Mouse (Mus musculus) C2C12 (cell line): Measurements from ENCODE around the gene Nprl2. TPM values are rescaled to one million over a fixed set of nuclear protein-coding genes. Genes with fewer than 3 reads are reported as not detected.
A peak's percentile ranks its signal among the peaks of the same experiment; 100 is the strongest.

Source experiments
- H3K27me3 ChIP-seq: one replicate; pipeline ENCODE4 v1.6.1; 2011; ENCODE audit not compliant: control insufficient read depth, insufficient read depth, insufficient read length
- H3K36me3 ChIP-seq: one replicate; pipeline ENCODE4 v1.6.1; 2011; ENCODE audit not compliant: control insufficient read depth, insufficient read depth
- H3K4me3 ChIP-seq: one replicate; pipeline ENCODE4 v1.5.1; 2011; ENCODE audit warnings: mild to moderate bottlenecking, control low read depth; ENCODE audit not compliant: poor library complexity, insufficient read depth, severe bottlenecking
- H3K79me2 ChIP-seq: one replicate; pipeline ENCODE4 v1.6.1; 2011; ENCODE audit not compliant: control insufficient read depth, insufficient read depth
- H3K79me3 ChIP-seq: one replicate; pipeline ENCODE4 v1.6.1; 2011; ENCODE audit warnings: low read depth, control low read depth
- H3ac ChIP-seq: one replicate; pipeline ENCODE3; 2011; ENCODE audit warnings: low read depth; ENCODE audit not compliant: control insufficient read depth, insufficient read length
- CEBPB ChIP-seq: IDR thresholded peaks from one replicate; pipeline ENCODE4 v1.6.1; 2011; ENCODE audit warnings: low read depth, mild to moderate bottlenecking, control low read depth, moderate library complexity
- CTCF ChIP-seq: IDR thresholded peaks from one replicate; pipeline ENCODE4 v1.5.1; 2011; ENCODE audit not compliant: control insufficient read depth, insufficient read depth, insufficient read length
- FOSL1 ChIP-seq: IDR thresholded peaks from one replicate; pipeline ENCODE4 v1.8.0; 2011; ENCODE audit warnings: mild to moderate bottlenecking, low read length; ENCODE audit not compliant: poor library complexity, insufficient read depth, severe bottlenecking
- MAX ChIP-seq: IDR thresholded peaks from one replicate; pipeline ENCODE4 v1.6.1; 2011; ENCODE audit warnings: mild to moderate bottlenecking, control low read depth
- MYOD1 ChIP-seq: IDR thresholded peaks from one replicate; pipeline ENCODE4 v1.6.1; 2011; ENCODE audit warnings: low read depth; ENCODE audit not compliant: control insufficient read depth, insufficient read length
- MYOG ChIP-seq: IDR thresholded peaks from one replicate; pipeline ENCODE4 v1.6.1; 2011; ENCODE audit not compliant: control insufficient read depth, insufficient read length; ENCODE audit errors: extremely low read depth
- USF1 ChIP-seq: IDR thresholded peaks from one replicate; pipeline ENCODE4 v1.6.1; 2011; ENCODE audit warnings: low read depth, mild to moderate bottlenecking, control low read depth, moderate library complexity
- polyA plus RNA-seq: library from polyadenylated mRNA; unstranded; fragments of >200 nt; fragmentation: generic; extraction: Trizol; gene quantifications from one replicate; pipeline ENCODE4 v1.2.1, GENCODE M21; 2012; ENCODE audit warnings: missing spikeins

Nprl2 gene
- polyA plus RNA-seq, 1 experiment = 12.8 TPM

GRCm38 (mm10) chr9:107586504-107586903 lies 44.5 kb downstream of the Nprl2 start:
- TF ChIP-seq FOSL1 (no peak), CTCF (no peak), MYOG (no peak), MAX (no peak), CEBPB (no peak), USF1 (no peak), MYOD1 (no peak)
- H3K27me3 ChIP-seq = no peaks in the 10 kb centered on the region
- H3ac ChIP-seq = no peak overlapping the region
- no peak overlapping the region for H3K4me3 ChIP-seq
- peaks cover 22% of the 10 kb centered on the region for H3K36me3 ChIP-seq
- peaks cover 37% of the 10 kb centered on the region for H3K79me2 ChIP-seq
- peaks cover 21% of the 10 kb centered on the region for H3K79me3 ChIP-seq

- peaks cover 35% of the 10 kb centered on the region for H3K79me2 ChIP-seq
- peaks cover 24% of the 10 kb centered on the region for H3K36me3 ChIP-seq
- H3K27me3 ChIP-seq = no peaks in the 10 kb centered on the region
- H3K79me3 ChIP-seq = peaks cover 21% of the 10 kb centered on the region
- TF ChIP-seq MYOG (no peak), CEBPB (no peak), USF1 (no peak), CTCF (no peak), MYOD1 (no peak), FOSL1 (no peak), MAX (no peak)
- peak within 1 kb of the TSS; percentile 70 for H3K4me3 ChIP-seq
- peak within 1 kb of the TSS; percentile 82 for H3ac ChIP-seq
Measured at GRCm38 (mm10) chr9:107586974-107587832, 45.2 kb downstream of the Nprl2 start, which contains the start of gene Ifrd2. Gene Ifrd2, plus strand, starts transcription at chr9:107587642.

- Histone ChIP-seq H3K79me3 (peaks cover 21% of the 10 kb centered on the region), H3K36me3 (peaks cover 28% of the 10 kb centered on the region), H3K79me2 (peaks cover 35% of the 10 kb centered on the region), H3K27me3 (no peaks in the 10 kb centered on the region), H3K4me3 (peak overlapping the region; percentile 70), H3ac (peak overlapping the region; percentile 82)
- TF ChIP-seq MYOG (no peak), CTCF (no peak), CEBPB (no peak), MAX (peak; percentile 97), USF1 (peak; percentile 62), MYOD1 (no peak), FOSL1 (no peak)
Measured at GRCm38 (mm10) chr9:107587833-107588639, 46.0 kb downstream of the Nprl2 start.

GRCm38 (mm10) chr9:107590058-107590772 lies 48.2 kb downstream of the Nprl2 start:
- Histone ChIP-seq H3K36me3 (peaks cover 34% of the 10 kb centered on the region), H3K4me3 (no peak overlapping the region), H3K27me3 (no peaks in the 10 kb centered on the region), H3K79me3 (peaks cover 21% of the 10 kb centered on the region), H3ac (no peak overlapping the region), H3K79me2 (peaks cover 35% of the 10 kb centered on the region)
- TF ChIP-seq CEBPB (no peak), CTCF (no peak)

- Histone ChIP-seq H3K27me3 (no peaks in the 10 kb centered on the region), H3K36me3 (peaks cover 34% of the 10 kb centered on the region), H3K79me2 (peaks cover 35% of the 10 kb centered on the region), H3ac (no peak overlapping the region), H3K4me3 (no peak overlapping the region), H3K79me3 (peaks cover 21% of the 10 kb centered on the region)
- TF ChIP-seq MYOG = no peak
- no peak for TF ChIP-seq USF1
- TF ChIP-seq CTCF = no peak
- TF ChIP-seq MAX = no peak
- no peak for TF ChIP-seq FOSL1
- no peak for TF ChIP-seq CEBPB
- TF ChIP-seq MYOD1 = no peak
Measured at GRCm38 (mm10) chr9:107590773-107591060, 48.7 kb downstream of the Nprl2 start.
